Mouse (Mus musculus) lung, postnatal 0 days (tissue): Measurements from ENCODE around the gene 3110040M04Rik.

Experiments
- CTCF ChIP-seq: IDR thresholded peaks from 2 replicates; pipeline ENCODE4 v1.5.1; 2016; ENCODE audit warnings: antibody characterized with exemption, mild to moderate bottlenecking
- EP300 ChIP-seq: IDR thresholded peaks from 2 replicates; pipeline ENCODE4 v1.6.1; 2016; ENCODE audit warnings: antibody characterized with exemption, mild to moderate bottlenecking, control low read depth

- TF ChIP-seq CTCF (no peak), EP300 (no peak)
These were observed 35.3 kb upstream of the 3110040M04Rik start for GRCm38 (mm10) chr1:151168637-151169036.
